Mouse (Mus musculus) kidney, adult 11 months (tissue): ENCODE results near the gene 1500009C09Rik.
"Not testable (repeated sequence)": the region's sequence is repeated elsewhere in the genome, so short reads cannot be mapped to it uniquely, and the experiment has no call there.

ENCODE experiments used
- DNase-seq: peaks from one replicate; pipeline ENCODE4 v3.0.0; 2022

Gene 1500009C09Rik

DNA sequence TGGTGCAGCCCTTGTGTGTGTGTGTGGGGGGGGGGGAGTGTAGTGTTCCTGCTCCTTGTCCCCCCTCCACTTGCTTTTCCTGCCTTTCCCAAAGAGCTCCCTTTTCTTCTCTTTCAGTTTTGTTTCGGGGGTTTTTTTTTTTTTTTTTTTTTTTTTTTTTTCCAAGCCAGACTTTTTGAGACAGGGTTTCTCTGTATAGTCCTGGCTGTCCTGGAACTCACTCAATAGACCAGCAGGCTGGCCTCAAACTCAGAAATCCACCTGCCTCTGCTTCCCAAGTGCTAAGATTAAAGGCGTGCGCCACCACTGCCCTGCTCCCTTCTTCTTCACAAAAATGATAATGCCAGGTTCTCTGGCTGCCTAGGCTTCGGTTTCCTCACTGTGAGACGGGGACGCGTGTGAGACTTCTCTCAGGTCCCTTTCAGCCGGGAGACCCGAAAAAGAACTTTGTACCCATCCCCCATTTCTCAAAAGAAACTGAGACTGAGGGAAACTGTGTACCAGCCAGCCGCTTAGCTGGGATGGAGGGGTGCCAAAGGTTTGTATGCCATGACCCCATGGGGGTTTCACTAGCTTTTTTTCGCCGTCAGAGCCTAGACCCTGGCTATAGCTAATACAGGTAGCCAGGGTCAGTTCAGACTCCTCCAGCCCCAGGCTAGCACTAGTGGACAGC is 32.1 kb upstream of the 1500009C09Rik start:
- no peak for DNase-seq

DNA sequence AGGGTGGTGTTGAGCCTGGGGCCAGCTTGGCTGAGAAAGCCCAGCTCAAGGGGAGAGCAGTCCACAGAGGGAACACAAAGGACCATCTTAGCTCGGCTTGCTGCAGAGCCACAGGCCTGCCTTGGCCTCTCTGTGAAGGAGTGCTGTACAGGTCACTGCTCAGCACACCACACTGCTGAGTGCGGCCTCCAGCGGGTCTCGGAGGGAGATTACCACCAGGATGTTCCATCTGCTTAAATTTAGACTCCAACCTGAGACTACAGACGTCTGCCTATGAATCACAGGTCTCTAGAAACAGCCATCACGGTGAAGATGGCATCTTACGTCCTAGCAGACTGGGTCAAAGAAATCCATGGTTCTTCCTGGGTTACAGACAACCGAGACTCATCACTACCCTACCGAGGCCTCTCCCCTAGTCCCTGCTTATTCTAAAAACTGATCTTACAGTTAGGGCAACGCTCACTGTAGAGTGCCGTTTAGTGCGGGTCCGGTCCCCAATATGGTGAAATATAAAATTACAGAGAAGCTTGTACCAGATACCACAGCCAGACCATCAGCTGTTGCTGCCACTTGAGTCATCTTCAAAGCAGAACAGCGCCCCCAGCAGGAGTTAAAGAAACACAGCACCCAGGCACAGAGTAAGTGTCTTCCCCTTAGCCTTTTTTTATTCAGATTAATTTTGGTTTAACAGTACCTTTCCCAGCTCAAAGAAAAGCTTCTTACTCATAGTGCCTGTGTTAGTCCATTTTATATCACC is 30.9 kb upstream of the 1500009C09Rik start:
- no peak for DNase-seq

DNA sequence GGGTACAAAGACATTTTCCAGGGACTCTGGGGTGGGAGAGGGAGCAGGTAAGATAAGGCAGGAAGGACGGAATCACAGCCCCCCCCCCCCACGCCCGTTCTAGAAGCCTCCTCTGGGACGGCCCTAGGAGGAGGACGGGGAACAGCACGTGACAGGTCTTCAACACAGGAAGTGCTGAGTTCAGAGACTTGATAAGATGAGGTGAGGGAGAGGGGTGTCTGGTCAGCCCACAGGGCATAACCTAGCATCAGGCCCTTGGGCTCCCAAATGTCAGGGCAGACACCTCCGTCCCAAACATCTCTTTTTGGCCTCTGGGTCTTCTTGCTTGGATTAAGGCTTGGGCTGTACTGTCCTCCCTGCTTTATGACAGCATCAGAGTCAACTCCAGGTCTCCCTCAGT is 28.9 kb upstream of the 1500009C09Rik start:
- no peak for DNase-seq

DNA sequence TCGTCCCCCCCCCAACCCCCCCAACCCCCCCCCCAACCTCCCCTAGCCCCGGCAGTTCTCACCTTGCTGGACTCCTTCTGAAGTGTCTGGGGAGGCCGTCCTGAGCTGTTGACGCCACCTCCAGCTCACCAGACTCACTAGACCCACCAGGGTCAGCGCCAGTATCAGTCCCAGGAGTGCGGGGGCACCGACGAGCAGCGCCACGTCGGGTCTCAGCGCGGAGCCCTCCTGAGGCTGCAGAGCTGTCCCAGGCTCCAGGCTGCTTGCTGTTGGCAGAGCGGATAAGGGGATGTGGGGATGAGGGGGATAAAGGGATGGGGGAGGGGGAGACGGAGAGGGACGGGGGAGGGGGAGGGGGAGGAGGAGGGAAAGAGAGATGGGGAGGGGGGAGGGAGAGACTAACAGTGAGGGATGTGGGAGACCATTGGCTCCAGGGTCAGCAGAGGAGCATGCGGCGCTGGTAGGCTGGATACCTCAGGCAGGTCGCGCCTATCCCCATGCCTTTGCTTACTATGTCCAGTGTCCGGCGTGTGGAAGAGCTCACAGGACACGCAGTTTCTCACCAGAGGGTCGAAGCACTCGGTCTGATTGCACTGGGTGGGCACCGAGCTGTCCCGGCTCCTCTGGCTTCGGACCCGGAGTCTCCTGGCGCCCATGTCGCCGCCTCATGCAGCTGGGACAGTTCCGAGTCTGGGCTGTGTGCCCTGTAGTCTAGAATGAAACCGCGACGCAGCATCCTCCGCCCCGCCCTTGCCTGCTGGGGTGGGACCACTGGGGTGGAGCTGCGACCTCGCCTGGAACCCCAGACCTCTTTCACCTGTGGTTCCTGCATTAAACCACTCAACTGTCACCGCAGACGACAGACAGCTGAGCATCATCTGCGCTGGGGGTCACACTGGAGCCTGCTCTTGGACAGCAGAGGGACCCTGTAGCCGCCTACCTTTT is 28.3 kb upstream of the 1500009C09Rik start, which contains the start of gene Tnfrsf13c:
TSS of gene Tnfrsf13c (minus strand) at position 713 of the 945 bp plus-strand sequence.
- no peak for DNase-seq

DNA sequence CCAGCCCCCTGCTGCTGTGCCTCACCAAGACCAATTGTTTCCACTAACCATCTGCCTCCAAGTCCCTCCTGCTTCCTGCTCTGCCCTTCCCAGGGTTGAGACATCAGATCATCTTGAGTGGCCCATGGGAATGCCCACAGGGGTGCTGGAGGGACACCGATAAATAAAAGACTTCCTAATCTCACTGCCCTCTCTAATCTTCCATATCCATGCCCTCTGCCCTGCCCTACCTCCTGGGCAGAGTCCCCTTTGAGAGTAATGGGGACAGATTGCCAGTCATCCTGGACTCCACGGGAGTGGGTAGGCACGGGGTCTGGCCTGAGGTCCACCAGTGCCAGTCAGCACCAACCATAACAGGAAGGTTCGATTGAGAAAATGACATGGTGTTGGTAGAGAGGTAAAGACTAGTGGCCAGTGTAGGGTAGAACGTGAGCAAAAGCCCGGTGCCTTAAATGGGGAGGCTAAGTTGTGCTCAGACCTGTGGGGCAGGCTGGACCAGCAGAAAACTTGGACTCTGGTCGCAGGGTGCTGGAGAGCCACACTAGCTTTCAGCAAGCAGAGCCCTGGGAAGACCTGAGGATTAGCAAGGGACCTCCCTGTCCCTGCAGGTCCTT is 27.5 kb upstream of the 1500009C09Rik start:
- DNase-seq, result no peak

DNA sequence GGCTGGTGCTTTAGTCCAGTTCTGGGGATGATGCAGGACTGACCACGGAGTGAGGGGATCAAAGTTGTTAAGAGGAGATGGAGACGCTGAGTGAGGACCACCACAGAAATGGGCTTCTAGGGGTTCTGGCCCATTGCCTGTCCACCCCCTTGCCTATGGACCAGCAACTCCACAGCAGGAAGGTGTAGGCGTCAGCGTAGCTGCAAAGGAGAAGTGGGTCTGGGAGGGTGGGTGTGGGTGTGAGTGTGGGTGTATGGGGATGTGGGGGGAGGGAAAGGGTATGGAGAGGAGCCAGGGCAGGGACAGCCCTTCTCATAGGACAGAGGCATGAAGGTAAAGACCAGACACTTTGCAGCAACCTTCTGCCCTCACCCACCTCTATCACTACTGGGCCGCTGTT is 26.4 kb upstream of the 1500009C09Rik start:
- DNase-seq, result no peak

DNA sequence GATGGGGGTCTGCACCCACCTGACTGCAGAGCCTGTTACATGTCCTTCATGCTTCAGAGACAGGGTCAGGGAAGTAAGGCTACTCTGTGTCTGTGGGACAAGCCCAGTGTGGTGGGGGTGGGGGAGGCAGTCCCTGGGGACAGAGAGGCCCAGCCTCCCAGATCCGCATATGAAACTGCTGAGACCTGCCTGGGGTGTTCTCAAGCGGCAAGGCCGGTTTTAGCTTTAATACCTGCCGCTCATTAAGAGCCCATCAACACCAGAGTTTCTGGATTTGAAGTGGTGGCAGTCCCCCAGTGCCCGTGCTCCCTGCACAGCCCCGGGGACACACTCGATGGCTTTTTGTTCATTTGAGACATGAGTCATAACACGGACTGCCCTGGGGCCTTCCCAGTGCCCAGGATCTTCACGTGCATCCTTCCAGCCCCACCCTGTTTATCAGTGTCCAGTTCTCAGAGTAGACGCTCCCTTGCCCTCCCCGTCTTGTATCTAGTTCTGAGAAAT is 22.6 kb upstream of the 1500009C09Rik start:
- no peak for DNase-seq

DNA sequence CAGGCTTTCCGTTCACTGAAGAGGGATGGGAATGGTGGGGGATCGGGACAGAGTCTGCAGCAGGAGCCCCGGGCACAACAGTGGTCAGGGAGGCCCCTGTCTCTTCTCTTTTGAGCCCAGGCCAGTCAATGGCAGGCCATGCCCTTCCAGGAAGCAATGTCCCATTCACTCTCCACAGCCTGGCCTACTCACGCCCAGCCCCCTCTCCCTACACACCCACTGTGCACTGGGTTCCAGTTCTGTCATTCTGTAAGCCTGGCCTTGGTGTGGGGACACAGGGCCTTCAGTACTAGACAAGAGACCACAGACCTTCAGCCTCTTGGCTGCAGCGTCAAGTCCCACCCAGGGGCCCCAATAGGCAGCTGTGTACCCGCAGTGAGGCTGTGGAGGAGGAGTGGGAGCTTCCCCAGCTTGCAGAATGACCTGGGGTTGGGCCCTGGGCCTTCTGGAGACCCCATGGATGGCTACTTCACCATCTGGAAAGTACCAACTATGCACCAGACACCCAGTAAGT is 22.0 kb upstream of the 1500009C09Rik start:
- no peak for DNase-seq

DNA sequence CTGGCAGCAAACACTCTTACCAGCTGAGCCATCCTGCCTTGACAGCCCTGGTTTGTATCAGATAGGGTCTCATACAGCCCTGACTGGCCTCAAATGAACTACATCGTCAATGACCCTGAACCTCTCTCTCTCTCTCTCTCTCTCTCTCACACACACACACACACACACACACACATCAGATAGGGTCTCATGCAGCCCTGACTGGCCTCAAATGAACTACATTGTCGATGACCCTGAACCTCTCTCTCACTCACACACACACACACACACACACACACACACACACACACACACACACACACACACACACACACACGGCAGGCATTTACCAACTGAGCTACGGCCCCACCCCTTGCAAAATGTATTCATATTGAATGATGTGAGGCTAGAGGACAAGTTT is 21.1 kb upstream of the 1500009C09Rik start:
- no peak for DNase-seq

DNA sequence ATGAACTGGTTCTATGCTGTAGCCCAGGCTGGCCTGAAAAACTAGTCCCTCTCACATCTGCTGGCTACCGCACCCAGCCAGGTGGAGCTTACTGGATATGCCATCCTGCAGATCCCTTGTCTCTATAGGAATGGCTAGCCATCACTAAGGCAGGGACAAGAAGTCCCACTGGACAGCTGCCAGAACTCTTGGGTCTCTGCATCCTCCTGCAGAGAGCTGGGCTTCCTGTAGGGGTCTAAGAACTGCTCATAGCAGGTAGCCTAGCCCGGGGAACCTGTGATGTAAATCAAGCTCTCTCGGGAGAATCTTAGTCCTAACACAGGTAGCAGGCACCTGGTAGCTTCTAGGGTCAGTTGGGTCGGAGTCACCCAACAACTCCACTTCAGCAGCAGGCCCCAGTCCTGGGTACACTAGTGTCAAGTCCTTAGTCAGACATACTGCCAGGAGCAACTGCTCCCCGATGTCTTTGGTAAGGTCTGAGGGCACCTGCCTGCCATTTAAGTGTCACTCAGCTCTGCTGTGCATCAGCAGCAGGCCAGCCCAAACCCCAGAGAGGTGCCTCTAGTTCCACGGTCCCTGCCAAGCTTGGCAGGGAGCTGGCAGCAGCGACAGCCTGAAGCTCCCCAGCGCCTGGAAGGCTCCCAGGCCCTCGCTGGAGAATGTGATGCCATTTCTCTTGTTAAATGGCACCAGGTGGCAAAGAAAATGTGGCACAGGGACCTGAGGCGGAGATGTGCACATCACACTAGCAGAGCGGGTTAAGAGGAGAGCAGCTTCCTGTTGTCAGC is 20.4 kb upstream of the 1500009C09Rik start:
- DNase-seq, result no peak

DNA sequence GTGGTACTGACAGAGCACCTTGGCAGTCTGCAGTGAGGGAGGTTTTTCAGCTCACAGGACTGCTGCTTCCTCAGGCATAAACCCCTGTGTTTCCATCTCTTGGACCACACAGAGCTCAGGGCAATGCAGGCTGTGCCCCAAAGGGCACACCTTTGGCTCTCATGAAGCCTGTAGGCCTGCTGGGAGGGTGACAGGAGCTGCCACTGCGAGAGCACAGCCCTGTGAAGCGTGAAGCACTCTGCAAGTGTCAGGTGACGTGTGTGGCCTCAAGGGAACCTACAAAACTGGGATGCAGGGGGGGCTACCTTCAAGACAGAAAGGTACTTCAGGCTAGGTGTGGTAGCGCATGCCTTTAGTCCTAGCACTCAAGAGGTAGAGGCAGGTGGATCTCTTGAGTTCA is 19.5 kb upstream of the 1500009C09Rik start:
- no peak for DNase-seq

DNA sequence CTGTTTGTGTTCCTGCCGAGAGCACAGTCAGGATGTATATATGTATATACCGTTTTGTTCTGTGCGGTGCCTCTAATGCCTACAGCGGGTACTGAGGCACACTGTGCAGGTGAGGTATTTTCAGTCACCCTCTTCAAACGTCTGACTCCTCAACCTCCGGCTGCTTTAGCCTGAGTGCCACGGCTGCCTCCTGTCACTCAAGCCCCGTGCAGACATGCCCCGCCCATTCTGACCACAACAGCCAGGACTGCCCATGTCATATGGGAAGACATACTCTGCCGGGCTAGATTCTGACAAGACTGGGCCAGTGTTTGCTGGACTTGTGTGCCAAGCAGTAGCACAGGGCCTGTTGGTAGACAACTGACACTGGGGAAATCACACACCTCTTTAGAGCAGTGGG is 16.5 kb upstream of the 1500009C09Rik start:
- no peak for DNase-seq

DNA sequence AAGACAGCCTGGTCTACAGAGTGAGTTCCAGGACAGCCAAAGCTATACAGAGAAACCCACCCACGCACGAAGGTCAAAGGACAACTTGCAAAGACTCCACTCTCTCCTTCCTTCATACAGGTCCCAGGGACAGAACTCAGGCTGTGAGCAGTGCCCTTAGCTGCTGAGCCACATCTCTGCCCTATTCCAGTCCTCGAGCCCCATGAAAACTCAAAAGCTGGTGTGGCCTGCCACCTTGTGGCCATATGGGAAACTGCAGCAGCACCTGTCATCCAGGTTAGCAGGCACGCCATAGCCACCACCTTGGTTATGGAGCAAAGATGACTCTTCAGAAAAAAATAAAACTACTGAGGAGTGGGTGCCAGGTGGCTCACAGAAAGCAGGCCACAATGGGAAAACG is 15.6 kb upstream of the 1500009C09Rik start:
- peak; percentile 73 for DNase-seq

DNA sequence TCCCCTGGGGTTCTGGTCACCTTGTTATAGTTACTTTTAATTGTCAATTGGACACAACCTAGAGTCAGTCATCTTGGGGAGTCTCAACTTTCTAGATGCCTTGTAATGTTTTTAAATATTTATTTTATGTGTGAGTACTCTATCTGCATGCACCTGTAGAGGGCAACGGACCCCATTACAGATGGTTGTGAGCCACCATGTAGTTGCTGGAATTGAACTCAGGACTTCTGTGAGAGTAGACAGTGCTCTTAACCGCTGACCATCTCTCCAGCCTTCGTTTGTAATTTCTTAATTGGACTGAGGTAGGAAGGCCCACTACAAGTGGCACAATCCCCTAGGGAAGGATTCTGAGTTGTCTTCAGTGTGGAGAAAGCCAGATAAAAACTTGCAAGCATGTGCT is 8.9 kb upstream of the 1500009C09Rik start:
- no peak for DNase-seq

DNA sequence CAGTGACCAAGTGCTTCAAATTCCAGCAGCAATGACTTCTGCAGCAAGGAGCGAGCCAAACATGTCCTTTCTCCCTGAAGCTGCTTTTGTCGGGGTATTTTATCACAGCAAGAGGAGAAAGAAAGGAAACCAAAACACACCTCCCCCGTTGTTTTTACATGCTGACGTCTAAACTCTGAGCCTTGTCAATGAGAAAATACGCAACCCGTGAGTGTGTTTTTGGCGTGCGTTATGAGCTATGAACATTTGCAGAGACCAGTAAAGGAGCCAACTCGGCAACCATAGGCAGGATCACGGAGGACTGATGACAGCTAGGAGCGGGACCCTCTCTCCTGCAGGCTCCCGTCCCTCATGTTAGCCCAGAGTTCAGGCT is 8.5 kb upstream of the 1500009C09Rik start:
- no peak for DNase-seq

DNA sequence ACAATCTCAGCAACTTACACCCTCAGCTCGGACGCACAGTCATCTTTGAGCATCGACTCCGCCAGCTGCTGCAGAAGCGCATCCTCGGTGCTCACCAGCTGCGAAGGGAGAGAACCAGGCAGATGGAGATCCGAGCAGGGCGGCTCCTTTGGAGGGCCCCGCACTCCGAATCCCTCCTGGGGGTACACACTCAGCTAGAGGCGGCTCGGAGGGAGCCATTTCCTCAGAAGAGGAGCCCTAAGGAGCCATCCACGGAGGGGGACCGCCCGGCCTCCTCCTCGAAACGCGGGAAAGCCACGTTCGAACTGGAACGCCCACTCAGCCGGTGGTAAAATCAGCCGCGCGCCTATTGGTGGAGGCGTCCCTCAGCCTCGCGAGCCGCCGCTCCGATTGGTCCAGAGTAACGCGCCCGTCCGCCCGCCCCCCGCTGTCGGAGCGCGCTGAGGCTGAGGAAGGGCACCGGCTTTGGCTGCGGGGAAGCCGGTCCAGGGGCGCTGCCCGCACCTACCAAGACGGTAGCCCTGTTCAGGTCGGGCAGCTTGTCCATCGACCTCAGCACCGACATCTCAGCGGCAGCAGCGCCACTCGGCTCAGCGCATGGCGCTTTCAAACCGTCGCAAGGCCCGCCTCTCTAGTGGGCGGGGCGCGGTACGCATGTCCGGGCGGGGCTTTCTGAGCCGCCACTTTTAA is 7.9 kb upstream of the 1500009C09Rik start, which contains the start of gene Cenpm:
TSS of gene Cenpm (minus strand) at position 634 of the 690 bp plus-strand sequence.
- peak; percentile 89 for DNase-seq

DNA sequence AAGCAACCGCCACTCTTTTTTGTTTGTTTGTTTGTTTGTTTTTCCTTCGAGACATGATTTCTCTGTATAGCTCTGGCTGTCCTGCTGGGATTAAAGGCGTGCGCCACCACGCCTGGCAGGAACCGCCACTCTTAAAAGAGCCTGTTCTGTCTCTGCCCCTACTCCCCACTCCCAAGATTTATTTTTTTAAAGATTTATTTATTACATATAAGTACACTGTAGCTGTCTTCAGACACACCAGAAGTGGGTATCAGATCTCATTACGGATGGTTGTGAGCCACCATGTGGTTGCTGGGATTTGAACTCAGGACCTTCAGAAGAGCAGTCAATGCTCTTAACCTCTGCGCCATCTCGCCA is 7.4 kb upstream of the 1500009C09Rik start:
- DNase-seq, result not testable (repeated sequence)

DNA sequence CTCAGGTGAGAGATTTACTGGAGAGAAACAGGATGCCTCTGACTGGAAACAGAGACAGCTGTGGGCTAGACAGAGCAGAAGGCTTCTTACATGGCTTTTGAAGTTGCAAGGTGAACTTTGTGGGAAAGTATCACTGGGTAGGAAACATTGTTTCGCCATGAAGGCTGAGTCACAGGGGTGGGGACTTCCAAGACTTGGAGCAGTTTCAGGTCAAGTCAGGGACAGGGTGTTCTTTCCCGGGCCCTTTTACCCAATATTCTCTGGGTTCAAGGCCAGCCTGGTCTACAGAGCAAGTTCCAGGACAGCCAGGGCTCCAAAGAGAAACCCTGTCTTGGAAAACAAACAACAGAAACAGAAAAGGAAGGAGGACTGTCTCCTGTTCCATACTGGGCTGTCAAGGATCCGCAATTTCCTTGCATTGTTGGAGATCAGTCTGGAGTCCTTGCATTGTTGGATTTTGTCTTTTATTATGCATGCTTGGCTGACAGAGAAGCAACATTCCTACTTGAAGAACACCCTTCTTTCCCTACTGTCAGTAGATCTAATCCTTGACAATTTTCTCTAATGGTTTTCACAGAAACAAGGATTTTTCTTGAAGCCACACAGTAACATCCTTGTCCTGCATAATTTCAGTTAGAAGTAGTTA is 4.9 kb upstream of the 1500009C09Rik start:
- no peak for DNase-seq

DNA sequence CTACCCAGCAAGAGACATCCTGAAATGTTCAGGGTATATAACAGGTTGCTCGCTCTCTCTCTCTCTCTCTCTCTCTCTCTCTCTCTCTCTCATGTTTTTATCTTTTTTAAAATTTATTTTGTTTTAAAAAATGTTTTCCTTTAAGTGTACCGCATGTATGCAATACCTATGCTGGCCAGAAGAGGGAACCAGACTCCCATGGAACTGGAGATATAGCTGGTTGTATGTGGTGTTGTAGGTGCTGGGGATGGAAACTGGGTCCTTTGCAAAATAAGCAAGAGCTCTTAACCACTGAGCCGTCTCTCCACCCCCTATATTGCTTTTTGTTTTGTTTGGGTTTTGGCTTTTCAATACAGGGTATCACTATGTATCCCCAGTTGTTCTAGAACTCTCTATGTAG is 618 bp upstream of the 1500009C09Rik start:
- no peak for DNase-seq

DNA sequence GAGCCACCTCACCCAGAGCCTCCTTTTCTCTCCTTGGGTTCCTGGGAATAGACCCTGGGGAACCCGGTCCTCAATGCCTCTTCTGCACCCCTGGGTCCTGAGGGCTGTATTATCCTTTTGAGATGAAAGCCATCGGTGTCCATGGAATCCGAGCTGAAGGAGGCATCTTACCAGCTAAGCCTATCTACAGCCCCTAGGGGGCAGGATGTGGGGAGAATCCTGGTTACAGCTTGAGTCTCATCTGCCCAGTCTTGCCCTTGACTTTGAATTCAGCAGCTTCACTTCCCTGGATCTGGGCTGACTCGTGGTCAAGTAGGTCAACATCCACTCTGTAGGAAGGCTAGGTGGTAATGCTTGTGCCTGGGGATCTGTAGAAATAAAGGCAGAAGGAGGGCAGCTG is 3.1 kb downstream of the 1500009C09Rik start:
- no peak for DNase-seq
